Mouse (Mus musculus): ENCODE data around the gene Pi4k2a. TPM values are rescaled to one million over a fixed set of nuclear protein-coding genes. Genes with fewer than 3 reads are reported as not detected.

Gene Pi4k2a
- polyA plus RNA-seq, 2 experiments: 29.9 to 34.4 TPM

DNA sequence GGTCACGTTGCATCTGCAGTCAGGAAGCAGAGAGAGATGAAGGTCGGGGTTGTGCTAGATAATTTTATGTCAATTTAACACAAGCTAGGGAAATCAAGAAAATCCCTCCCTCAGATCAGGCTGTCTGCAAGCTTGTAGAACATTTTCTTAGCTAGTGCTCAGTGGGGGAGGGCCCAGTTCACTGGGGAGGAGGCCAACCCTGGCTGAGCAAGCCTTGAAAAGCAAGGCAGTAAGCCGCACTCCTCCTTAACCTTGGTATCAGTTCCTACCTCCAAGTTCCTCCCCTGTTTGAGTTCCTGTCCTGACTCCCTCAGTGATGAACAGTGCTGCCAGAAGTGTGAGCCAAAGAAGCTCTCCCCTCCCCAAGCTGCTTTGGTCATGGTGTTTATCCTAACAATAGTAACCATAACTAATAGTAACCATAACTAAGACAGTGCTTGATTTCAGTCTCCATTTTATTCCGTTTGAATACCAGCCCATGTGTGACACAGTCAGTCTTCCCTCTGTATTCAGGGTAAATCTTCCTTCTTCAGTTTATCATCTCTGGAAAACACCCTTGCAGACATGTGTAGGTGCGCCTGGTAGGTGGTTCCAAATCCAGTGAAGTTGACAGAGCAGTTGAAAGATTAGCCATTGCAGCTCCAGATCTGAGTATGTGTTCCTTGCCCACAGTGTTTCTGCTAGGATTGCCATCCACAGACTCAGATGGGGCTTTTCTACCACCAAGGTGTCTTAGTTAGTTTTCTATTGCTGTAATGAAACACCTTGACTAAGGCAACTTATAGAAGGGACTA, 49.7 kb downstream of the Pi4k2a start:
- no peaks in the 10 kb centered on the region for H3K27me3 ChIP-seq (ENCODE audit: control insufficient read depth, insufficient read depth, low read length)
- DNase-seq (ENCODE audit: low spot score) (no peak), ATAC-seq (ENCODE audit: low FRiP score, low read depth) (no peak)
- no peak overlapping the region for H3K4me3 ChIP-seq (replicated peaks; ENCODE audit: low read length)
- H3K4me1 ChIP-seq (ENCODE audit: control insufficient read depth, insufficient read depth, low read length): peaks cover 3% of the 10 kb centered on the region; the same call in 1 of the 2 replicates
- no peak overlapping the region for H3K9ac ChIP-seq (ENCODE audit: low read depth, low read length, severe bottlenecking)
- 79% methylated on average over 5 of the region's 5 CpGs for WGBS
- no peaks in the 10 kb centered on the region for H3K9me3 ChIP-seq (ENCODE audit: control insufficient read depth, low read length)
- H3K4me2 ChIP-seq (replicated peaks; ENCODE audit: low read depth, low read length, severe bottlenecking): no peak overlapping the region
- no peaks in the 10 kb centered on the region for H3K36me3 ChIP-seq (ENCODE audit: control insufficient read depth, insufficient read depth, low read length)
- TF ChIP-seq POLR2A (IDR thresholded peaks at IDR 0.05; ENCODE audit: borderline replicate concordance, extremely low read depth, insufficient read depth, insufficient read length): no peak
- H3K27ac ChIP-seq (replicated peaks; ENCODE audit: low read depth, low read length): no peak overlapping the region

DNA sequence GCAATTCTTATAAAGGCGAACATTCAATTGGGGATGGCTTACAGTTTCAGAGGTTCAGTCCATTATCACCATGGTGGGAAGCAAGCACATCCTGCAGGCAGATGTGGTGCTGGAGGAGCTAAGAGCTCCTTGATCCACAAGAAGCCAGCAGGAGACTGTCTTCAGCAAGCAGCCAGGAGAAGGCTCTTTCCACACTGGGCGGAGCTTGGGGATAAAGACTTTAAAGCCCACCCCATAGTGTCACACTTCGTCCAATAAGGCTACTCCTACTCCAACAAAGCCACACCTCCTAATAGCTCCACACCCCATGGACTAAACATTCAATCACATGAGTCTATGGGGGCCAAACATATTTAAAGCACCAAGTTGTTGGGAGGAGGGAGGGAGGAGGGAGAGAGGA, 51.7 kb downstream of the Pi4k2a start:
- Histone ChIP-seq H3K27me3 (ENCODE audit: control insufficient read depth, insufficient read depth, low read length) (no peaks in the 10 kb centered on the region), H3K9me3 (ENCODE audit: control insufficient read depth, low read length) (no peaks in the 10 kb centered on the region), H3K4me1 (ENCODE audit: control insufficient read depth, insufficient read depth, low read length) (peaks cover 8% of the 10 kb centered on the region; the same call in 1 of the 2 replicates), H3K9ac (ENCODE audit: low read depth, low read length, severe bottlenecking) (no peak overlapping the region), H3K4me2 (replicated peaks; ENCODE audit: low read depth, low read length, severe bottlenecking) (no peak overlapping the region), H3K36me3 (ENCODE audit: control insufficient read depth, insufficient read depth, low read length) (no peaks in the 10 kb centered on the region), H3K27ac (replicated peaks; ENCODE audit: low read depth, low read length) (no peak overlapping the region), H3K4me3 (replicated peaks; ENCODE audit: low read length) (no peak overlapping the region)
- 84% methylated on average over 3 of the region's 3 CpGs for WGBS
- no peak for TF ChIP-seq POLR2A (IDR thresholded peaks at IDR 0.05; ENCODE audit: borderline replicate concordance, extremely low read depth, insufficient read depth, insufficient read length)
- DNase-seq (ENCODE audit: low spot score) (no peak), ATAC-seq (ENCODE audit: low FRiP score, low read depth) (no peak)

DNA sequence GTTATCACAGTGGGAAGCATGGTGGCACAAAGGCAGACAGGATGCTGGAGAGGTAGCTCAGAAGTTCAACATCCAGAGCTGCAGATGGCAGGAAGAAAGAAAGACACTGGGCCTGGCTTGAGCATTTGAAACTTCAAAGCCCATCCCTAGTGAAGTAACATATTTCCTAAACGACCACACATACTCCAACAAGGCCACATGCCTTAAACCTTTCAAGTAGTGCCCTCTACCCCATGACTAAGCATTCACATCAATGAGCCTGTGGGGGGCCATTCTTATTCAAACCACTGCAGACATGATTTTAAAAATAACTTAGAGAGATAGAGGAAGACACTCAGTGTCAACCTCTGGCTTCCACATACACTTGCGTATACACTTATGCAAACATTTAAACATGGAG, 52.5 kb downstream of the Pi4k2a start:
- WGBS: 71% methylated on average over 2 of the region's 2 CpGs
- ATAC-seq (ENCODE audit: low FRiP score, low read depth) (no peak), DNase-seq (ENCODE audit: low spot score) (no peak)
- TF ChIP-seq POLR2A (IDR thresholded peaks at IDR 0.05; ENCODE audit: borderline replicate concordance, extremely low read depth, insufficient read depth, insufficient read length): no peak
- H3K4me3 ChIP-seq (replicated peaks; ENCODE audit: low read length): no peak overlapping the region
- peaks cover 9% of the 10 kb centered on the region; the same call in 1 of the 2 replicates for H3K4me1 ChIP-seq (ENCODE audit: control insufficient read depth, insufficient read depth, low read length)
- H3K27me3 ChIP-seq (ENCODE audit: control insufficient read depth, insufficient read depth, low read length): no peaks in the 10 kb centered on the region
- H3K9ac ChIP-seq (ENCODE audit: low read depth, low read length, severe bottlenecking): no peak overlapping the region
- H3K36me3 ChIP-seq (ENCODE audit: control insufficient read depth, insufficient read depth, low read length): no peaks in the 10 kb centered on the region
- H3K9me3 ChIP-seq (ENCODE audit: control insufficient read depth, low read length): no peaks in the 10 kb centered on the region
- no peak overlapping the region for H3K27ac ChIP-seq (replicated peaks; ENCODE audit: low read depth, low read length)
- no peak overlapping the region for H3K4me2 ChIP-seq (replicated peaks; ENCODE audit: low read depth, low read length, severe bottlenecking)

DNA sequence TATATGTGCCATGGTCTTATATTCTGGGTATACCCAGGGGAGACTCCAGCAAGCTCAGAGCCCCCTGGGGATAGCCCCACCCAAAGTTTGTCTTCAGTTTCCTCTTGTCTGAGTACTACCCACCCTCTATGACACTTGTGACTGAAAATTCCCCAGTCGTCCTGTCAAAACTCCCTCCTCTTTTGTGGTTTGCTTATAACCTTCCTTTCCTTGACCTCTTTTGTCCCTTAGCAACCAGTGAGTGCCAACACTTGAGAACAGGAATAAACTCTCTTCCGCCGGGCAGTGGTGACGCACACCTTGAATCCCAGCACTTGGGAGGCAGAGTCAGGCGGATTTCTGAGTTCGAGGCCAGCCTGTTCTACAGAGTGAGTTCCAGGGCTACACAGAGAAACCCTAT, 53.8 kb downstream of the Pi4k2a start:
- Histone ChIP-seq H3K27ac (replicated peaks; ENCODE audit: low read depth, low read length) (no peak overlapping the region), H3K4me1 (ENCODE audit: control insufficient read depth, insufficient read depth, low read length) (peaks cover 13% of the 10 kb centered on the region), H3K4me2 (replicated peaks; ENCODE audit: low read depth, low read length, severe bottlenecking) (no peak overlapping the region), H3K9me3 (ENCODE audit: control insufficient read depth, low read length) (no peaks in the 10 kb centered on the region), H3K27me3 (ENCODE audit: control insufficient read depth, insufficient read depth, low read length) (no peaks in the 10 kb centered on the region), H3K36me3 (ENCODE audit: control insufficient read depth, insufficient read depth, low read length) (no peaks in the 10 kb centered on the region), H3K9ac (ENCODE audit: low read depth, low read length, severe bottlenecking) (no peak overlapping the region), H3K4me3 (replicated peaks; ENCODE audit: low read length) (no peak overlapping the region)
- WGBS: 59% methylated on average over 6 of the region's 6 CpGs
- DNase-seq (ENCODE audit: low spot score) (no peak), ATAC-seq (ENCODE audit: low FRiP score, low read depth) (no peak)
- TF ChIP-seq POLR2A (IDR thresholded peaks at IDR 0.05; ENCODE audit: borderline replicate concordance, extremely low read depth, insufficient read depth, insufficient read length): no peak

DNA sequence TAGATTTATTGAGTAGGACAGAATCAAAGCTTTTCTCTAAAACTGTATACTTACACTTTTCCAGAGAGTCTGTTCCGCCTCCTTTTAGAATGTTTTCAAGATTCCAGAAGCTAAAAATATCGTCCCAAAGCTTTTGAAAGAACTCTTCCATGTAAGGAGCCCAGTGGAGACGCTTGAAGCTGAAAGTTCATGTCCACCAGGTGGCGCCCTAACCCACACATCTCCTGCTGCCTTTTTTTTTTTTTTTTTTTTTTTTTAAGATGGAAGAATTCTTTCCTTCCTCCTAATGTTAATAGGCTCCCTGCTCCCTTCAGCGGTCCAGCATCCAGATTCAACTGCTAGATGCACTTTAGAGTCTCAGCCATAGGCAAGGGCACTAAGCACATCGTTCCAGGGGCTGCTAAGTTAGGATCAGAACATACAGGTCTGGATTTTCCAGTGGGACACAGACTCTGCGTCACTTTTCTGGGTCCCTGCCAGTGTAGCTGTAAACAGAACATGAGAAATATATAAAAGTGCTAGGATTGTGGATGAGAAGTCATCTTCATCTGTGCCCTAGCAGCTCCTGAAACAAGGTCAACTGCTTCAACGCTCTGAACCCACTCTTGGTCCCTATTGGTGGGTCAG, 54.4 kb downstream of the Pi4k2a start:
- DNase-seq (ENCODE audit: low spot score) (peak; percentile 87), ATAC-seq (ENCODE audit: low FRiP score, low read depth) (no peak)
- Histone ChIP-seq H3K36me3 (ENCODE audit: control insufficient read depth, insufficient read depth, low read length) (no peaks in the 10 kb centered on the region), H3K4me3 (replicated peaks; ENCODE audit: low read length) (no peak overlapping the region), H3K9me3 (ENCODE audit: control insufficient read depth, low read length) (no peaks in the 10 kb centered on the region), H3K9ac (ENCODE audit: low read depth, low read length, severe bottlenecking) (no peak overlapping the region), H3K27ac (replicated peaks; ENCODE audit: low read depth, low read length) (no peak overlapping the region), H3K4me2 (replicated peaks; ENCODE audit: low read depth, low read length, severe bottlenecking) (no peak overlapping the region), H3K27me3 (ENCODE audit: control insufficient read depth, insufficient read depth, low read length) (no peaks in the 10 kb centered on the region), H3K4me1 (ENCODE audit: control insufficient read depth, insufficient read depth, low read length) (peaks cover 19% of the 10 kb centered on the region)
- TF ChIP-seq POLR2A (IDR thresholded peaks at IDR 0.05; ENCODE audit: borderline replicate concordance, extremely low read depth, insufficient read depth, insufficient read length): no peak
- WGBS: 23% methylated on average over 8 of the region's 8 CpGs
